Mouse (Mus musculus): ENCODE measurements at regions not wholly inside any gene's neighbourhood (a gene's known extent, or its start where the extent isn't known, plus 50 kb on each side); places are given as distances from the start of the nearest gene placed in this dataset.

DNA sequence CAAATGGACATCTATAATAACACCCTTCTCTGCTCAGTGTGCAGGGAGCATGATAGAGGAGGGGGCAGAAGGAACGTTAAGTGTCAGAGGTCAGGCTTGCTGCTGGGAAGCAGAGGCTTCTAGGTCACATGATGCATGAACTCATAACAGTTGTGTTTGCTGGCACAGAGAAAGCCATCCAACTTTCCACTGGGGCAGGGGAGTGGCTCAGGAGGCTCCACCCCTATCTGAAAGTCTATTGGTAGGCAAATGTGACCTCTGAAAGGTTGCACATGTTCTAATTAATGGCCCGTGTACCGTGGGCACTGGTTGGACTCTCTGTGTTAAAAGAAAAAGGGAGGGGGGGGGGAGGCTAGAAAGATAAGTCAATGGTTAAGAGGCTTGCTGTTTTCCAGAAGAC lies 224.6 kb downstream of the Slc16a7 start:
- no peaks in the 10 kb centered on the region for H3K27me3 ChIP-seq (ENCODE audit: control insufficient read depth, insufficient read depth, low read length, poor library complexity, severe bottlenecking)
- no peak for TF ChIP-seq CTCF (IDR thresholded peaks at IDR 0.05; ENCODE audit: low read depth, low read length)
- TF ChIP-seq EP300 (IDR thresholded peaks at IDR 0.05; ENCODE audit: insufficient read depth, low read depth, low read length): no peak
- TF ChIP-seq POLR2A (IDR thresholded peaks at IDR 0.05; ENCODE audit: insufficient read depth, low read length): no peak

GRCm38 (mm10) chr10:125161077-125161476 lies 228.2 kb downstream of the Slc16a7 start:
- TF ChIP-seq POLR2A (IDR thresholded peaks at IDR 0.05; ENCODE audit: insufficient read depth, low read length) (no peak), EP300 (IDR thresholded peaks at IDR 0.05; ENCODE audit: insufficient read depth, low read depth, low read length) (no peak), CTCF (IDR thresholded peaks at IDR 0.05; ENCODE audit: low read depth, low read length) (no peak)
- Histone ChIP-seq H3K9me3 (replicated peaks; ENCODE audit: control insufficient read depth, insufficient read depth, low read length, poor library complexity, severe bottlenecking) (no peaks in the 10 kb centered on the region), H3K27ac (ENCODE audit: insufficient read depth, low read length) (no peak overlapping the region), H3K4me3 (ENCODE audit: low read depth, low read length) (no peak overlapping the region), H3K36me3 (ENCODE audit: control insufficient read depth, insufficient read depth, low read length, poor library complexity, severe bottlenecking) (no peaks in the 10 kb centered on the region), H3K9ac (ENCODE audit: low read depth, poor library complexity, severe bottlenecking) (no peak overlapping the region), H3K4me1 (ENCODE audit: control insufficient read depth, insufficient read depth, low read length) (peaks cover 2% of the 10 kb centered on the region), H3K27me3 (ENCODE audit: control insufficient read depth, insufficient read depth, low read length, poor library complexity, severe bottlenecking) (no peaks in the 10 kb centered on the region)

More for the DNA sequence above, 224.6 kb downstream of the Slc16a7 start:
- H3K27ac ChIP-seq (ENCODE audit: insufficient read depth, low read length): no peak overlapping the region
- H3K4me1 ChIP-seq (ENCODE audit: control insufficient read depth, insufficient read depth, low read length): peaks cover 2% of the 10 kb centered on the region
- no peak overlapping the region for H3K9ac ChIP-seq (ENCODE audit: low read depth, poor library complexity, severe bottlenecking)
- H3K4me3 ChIP-seq (ENCODE audit: low read depth, low read length): no peak overlapping the region
- H3K36me3 ChIP-seq (ENCODE audit: control insufficient read depth, insufficient read depth, low read length, poor library complexity, severe bottlenecking): no peaks in the 10 kb centered on the region
- H3K9me3 ChIP-seq (replicated peaks; ENCODE audit: control insufficient read depth, insufficient read depth, low read length, poor library complexity, severe bottlenecking): no peaks in the 10 kb centered on the region

DNA sequence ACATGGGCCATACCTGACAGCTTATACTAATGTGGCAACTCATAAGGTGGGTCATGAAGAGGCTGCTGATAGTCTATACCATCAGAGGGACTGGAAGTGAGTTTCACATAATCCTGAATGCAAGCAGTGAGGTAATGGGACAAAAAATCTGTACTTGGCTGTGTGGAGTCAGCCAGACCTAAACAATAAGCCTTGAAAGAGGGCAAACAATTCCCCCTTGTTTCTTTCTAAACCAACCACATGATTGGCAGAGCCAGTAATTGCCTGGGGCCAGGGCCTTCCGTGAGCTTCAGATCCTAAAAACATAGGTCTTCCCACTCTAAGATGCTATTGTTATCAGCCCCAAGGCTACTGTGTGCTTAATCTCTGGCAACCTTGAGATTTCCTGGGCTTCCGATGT lies 240.5 kb downstream of the Slc16a7 start:
- Histone ChIP-seq H3K9me3 (replicated peaks; ENCODE audit: control insufficient read depth, insufficient read depth, low read length, poor library complexity, severe bottlenecking) (no peaks in the 10 kb centered on the region), H3K4me1 (ENCODE audit: control insufficient read depth, insufficient read depth, low read length) (no peaks in the 10 kb centered on the region), H3K4me3 (ENCODE audit: low read depth, low read length) (no peak overlapping the region), H3K27me3 (ENCODE audit: control insufficient read depth, insufficient read depth, low read length, poor library complexity, severe bottlenecking) (no peaks in the 10 kb centered on the region), H3K27ac (ENCODE audit: insufficient read depth, low read length) (no peak overlapping the region), H3K9ac (ENCODE audit: low read depth, poor library complexity, severe bottlenecking) (no peak overlapping the region), H3K36me3 (ENCODE audit: control insufficient read depth, insufficient read depth, low read length, poor library complexity, severe bottlenecking) (no peaks in the 10 kb centered on the region)
- no peak for TF ChIP-seq POLR2A (IDR thresholded peaks at IDR 0.05; ENCODE audit: insufficient read depth, low read length)
- no peak for TF ChIP-seq EP300 (IDR thresholded peaks at IDR 0.05; ENCODE audit: insufficient read depth, low read depth, low read length)
- TF ChIP-seq CTCF (IDR thresholded peaks at IDR 0.05; ENCODE audit: low read depth, low read length): no peak

GRCm38 (mm10) chr10:125147239-125147782 lies 242.0 kb downstream of the Slc16a7 start:
- H3K36me3 ChIP-seq (ENCODE audit: control insufficient read depth, insufficient read depth, low read length, poor library complexity, severe bottlenecking): no peaks in the 10 kb centered on the region
- no peak overlapping the region for H3K9ac ChIP-seq (ENCODE audit: low read depth, poor library complexity, severe bottlenecking)
- H3K27ac ChIP-seq (ENCODE audit: insufficient read depth, low read length): no peak overlapping the region
- H3K4me1 ChIP-seq (ENCODE audit: control insufficient read depth, insufficient read depth, low read length): no peaks in the 10 kb centered on the region
- no peaks in the 10 kb centered on the region for H3K27me3 ChIP-seq (ENCODE audit: control insufficient read depth, insufficient read depth, low read length, poor library complexity, severe bottlenecking)
- H3K9me3 ChIP-seq (replicated peaks; ENCODE audit: control insufficient read depth, insufficient read depth, low read length, poor library complexity, severe bottlenecking): no peaks in the 10 kb centered on the region
- no peak overlapping the region for H3K4me3 ChIP-seq (ENCODE audit: low read depth, low read length)
- TF ChIP-seq CTCF (IDR thresholded peaks at IDR 0.05; ENCODE audit: low read depth, low read length) (no peak), EP300 (IDR thresholded peaks at IDR 0.05; ENCODE audit: insufficient read depth, low read depth, low read length) (no peak), POLR2A (IDR thresholded peaks at IDR 0.05; ENCODE audit: insufficient read depth, low read length) (no peak)

GRCm38 (mm10) chr10:125146365-125146764 lies 242.9 kb downstream of the Slc16a7 start:
- Histone ChIP-seq H3K9me3 (replicated peaks; ENCODE audit: control insufficient read depth, insufficient read depth, low read length, poor library complexity, severe bottlenecking) (no peaks in the 10 kb centered on the region), H3K27me3 (ENCODE audit: control insufficient read depth, insufficient read depth, low read length, poor library complexity, severe bottlenecking) (no peaks in the 10 kb centered on the region), H3K9ac (ENCODE audit: low read depth, poor library complexity, severe bottlenecking) (no peak overlapping the region), H3K4me1 (ENCODE audit: control insufficient read depth, insufficient read depth, low read length) (no peaks in the 10 kb centered on the region), H3K4me3 (ENCODE audit: low read depth, low read length) (no peak overlapping the region), H3K36me3 (ENCODE audit: control insufficient read depth, insufficient read depth, low read length, poor library complexity, severe bottlenecking) (no peaks in the 10 kb centered on the region), H3K27ac (ENCODE audit: insufficient read depth, low read length) (no peak overlapping the region)
- TF ChIP-seq EP300 (IDR thresholded peaks at IDR 0.05; ENCODE audit: insufficient read depth, low read depth, low read length) (no peak), POLR2A (IDR thresholded peaks at IDR 0.05; ENCODE audit: insufficient read depth, low read length) (no peak), CTCF (IDR thresholded peaks at IDR 0.05; ENCODE audit: low read depth, low read length) (no peak)

GRCm38 (mm10) chr10:125145809-125146208 lies 243.5 kb downstream of the Slc16a7 start:
- H3K9ac ChIP-seq (ENCODE audit: low read depth, poor library complexity, severe bottlenecking): no peak overlapping the region
- H3K27me3 ChIP-seq (ENCODE audit: control insufficient read depth, insufficient read depth, low read length, poor library complexity, severe bottlenecking): no peaks in the 10 kb centered on the region

More at GRCm38 (mm10) chr10:125145809-125146208, 243.5 kb downstream of the Slc16a7 start:
- H3K9me3 ChIP-seq (replicated peaks; ENCODE audit: control insufficient read depth, insufficient read depth, low read length, poor library complexity, severe bottlenecking): no peaks in the 10 kb centered on the region
- no peak overlapping the region for H3K4me3 ChIP-seq (ENCODE audit: low read depth, low read length)
- H3K36me3 ChIP-seq (ENCODE audit: control insufficient read depth, insufficient read depth, low read length, poor library complexity, severe bottlenecking): no peaks in the 10 kb centered on the region
- TF ChIP-seq EP300 (IDR thresholded peaks at IDR 0.05; ENCODE audit: insufficient read depth, low read depth, low read length): no peak
- no peak for TF ChIP-seq CTCF (IDR thresholded peaks at IDR 0.05; ENCODE audit: low read depth, low read length)
- TF ChIP-seq POLR2A (IDR thresholded peaks at IDR 0.05; ENCODE audit: insufficient read depth, low read length): no peak
- no peak overlapping the region for H3K27ac ChIP-seq (ENCODE audit: insufficient read depth, low read length)
- no peaks in the 10 kb centered on the region for H3K4me1 ChIP-seq (ENCODE audit: control insufficient read depth, insufficient read depth, low read length)
